Mouse (Mus musculus): ENCODE measurements around the gene Atg9a.

- TF ChIP-seq EP300 (IDR thresholded peaks at IDR 0.05; ENCODE audit: insufficient read depth, low read depth, low read length), result no peak
- TF ChIP-seq CTCF (IDR thresholded peaks at IDR 0.05; ENCODE audit: low read depth, low read length), result no peak
Measured at GRCm38 (mm10) chr1:75190577-75190976, 1.4 kb downstream of the Atg9a start.

All from ES-Bruce4 (cell line).